Mouse (Mus musculus) CD8-positive naive resting alpha-beta T cell, adult 57 days (primary cell): ENCODE data around the gene Slc25a27. TPM values are rescaled to one million over a fixed set of nuclear protein-coding genes. Genes with fewer than 3 reads are reported as not detected.

Experiments
- total RNA-seq: library from RNA; stranded (reverse); gene quantifications from one replicate; pipeline ENCODE4 v1.2.4, GENCODE M21; 2023

The Slc25a27 gene
- 11.6 TPM for total RNA-seq

DNA sequence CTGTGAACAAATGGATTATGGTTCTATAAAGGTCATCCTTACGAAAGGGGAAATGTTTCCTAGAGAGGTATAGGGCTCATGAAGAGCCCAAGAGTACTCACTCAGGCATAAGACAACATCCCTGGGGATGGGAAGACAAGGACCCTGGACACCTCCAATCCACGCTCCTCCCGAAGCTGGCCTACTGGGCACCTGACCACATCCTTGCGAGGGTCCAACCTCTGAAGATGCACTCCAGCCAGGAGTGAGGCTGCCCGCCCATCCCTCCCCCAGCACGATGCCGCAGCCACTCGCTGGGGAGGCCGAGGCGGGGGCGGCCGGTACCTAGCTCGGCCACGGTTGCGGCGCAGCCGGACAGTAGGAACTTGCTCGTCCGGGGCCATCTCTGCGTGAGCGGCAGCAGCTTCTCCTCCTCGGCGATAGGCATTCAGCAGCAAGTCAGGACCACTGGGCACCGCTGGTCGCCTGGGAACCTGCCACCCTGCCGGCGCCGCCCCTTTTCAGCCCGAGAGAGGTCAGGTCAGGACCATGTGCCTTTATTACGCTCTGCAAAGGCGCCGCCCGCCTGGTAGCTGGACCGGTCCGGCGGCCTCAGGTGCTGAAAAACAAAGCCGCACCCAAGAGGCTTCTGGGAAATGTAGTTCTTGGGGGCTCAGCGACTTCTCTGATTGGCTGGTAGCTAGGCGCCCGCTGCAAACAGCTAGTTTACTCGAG lies at the start of gene Slc25a27:
Gene Slc25a27 (minus strand): TSS at position 639 of the 714 bp plus-strand sequence.

GRCm38 (mm10) chr17:43667290-43667843 lies 353 bp upstream of the Slc25a27 start, which contains the start of gene Cyp39a1:
Gene Cyp39a1 (plus strand): TSS chr17:43667425.

GRCm38 (mm10) chr17:43629496-43630426 lies 37.3 kb downstream of the Slc25a27 start, which contains the start of gene Tdrd6:
Gene Tdrd6 (minus strand): TSS chr17:43630299.

Other genes starting within 250 kb of the Slc25a27 start
- not detected for gene Mep1a, start 164.4 kb downstream of the Slc25a27 start, total RNA-seq
- gene Ankrd66, start 123.6 kb downstream of the Slc25a27 start, total RNA-seq = not detected
- 4.4 TPM for gene Pla2g7, start 99.1 kb downstream of the Slc25a27 start, total RNA-seq
- not detected for gene Tdrd6, start 36.9 kb downstream of the Slc25a27 start, total RNA-seq
- gene Cyp39a1, start 211 bp upstream of the Slc25a27 start, total RNA-seq = 4.4 TPM
- gene Rcan2, start 134.1 kb upstream of the Slc25a27 start, total RNA-seq = not detected